Mouse (Mus musculus): ENCODE results near the gene Orai2.
"Not testable (repeated sequence)": the region's sequence is repeated elsewhere in the genome, so short reads cannot be mapped to it uniquely, and the experiment has no call there.

Gene Orai2

DNA sequence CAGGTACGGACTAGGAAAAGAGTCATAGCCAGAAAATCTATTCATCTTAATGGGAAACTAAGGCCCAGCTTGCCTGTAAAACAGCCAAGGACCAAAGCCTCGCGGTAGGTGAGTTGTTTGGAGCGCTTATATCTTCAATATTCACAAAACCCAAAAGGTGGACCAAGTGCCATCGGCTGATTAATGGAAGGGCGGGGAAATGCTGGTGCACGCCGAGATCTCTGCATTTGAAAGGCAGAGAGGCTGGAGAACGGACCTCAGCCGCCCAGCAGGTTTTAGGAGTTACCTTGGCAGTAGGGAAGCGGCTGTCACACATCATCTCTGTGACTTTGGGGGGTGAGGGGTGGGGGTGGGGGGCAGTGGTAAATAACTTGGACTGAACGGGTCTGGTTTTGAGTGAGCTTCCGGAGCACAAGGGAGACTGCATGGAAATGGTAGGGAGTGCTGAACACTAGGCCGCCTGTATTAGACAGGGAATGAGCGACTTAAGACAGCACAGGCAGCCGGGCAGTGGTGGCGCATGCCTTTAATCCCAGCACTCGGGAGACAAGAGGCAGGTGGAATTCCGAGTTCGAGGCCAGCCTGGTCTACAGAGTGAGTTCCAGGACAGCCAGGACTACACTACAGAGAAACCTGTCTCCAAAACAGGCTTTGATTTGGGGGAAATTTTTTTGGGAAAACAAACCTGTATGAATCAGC lies 34.1 kb downstream of the Orai2 start:
- DNase-seq (ENCODE audit: low spot score) = peak; percentile 18

DNA sequence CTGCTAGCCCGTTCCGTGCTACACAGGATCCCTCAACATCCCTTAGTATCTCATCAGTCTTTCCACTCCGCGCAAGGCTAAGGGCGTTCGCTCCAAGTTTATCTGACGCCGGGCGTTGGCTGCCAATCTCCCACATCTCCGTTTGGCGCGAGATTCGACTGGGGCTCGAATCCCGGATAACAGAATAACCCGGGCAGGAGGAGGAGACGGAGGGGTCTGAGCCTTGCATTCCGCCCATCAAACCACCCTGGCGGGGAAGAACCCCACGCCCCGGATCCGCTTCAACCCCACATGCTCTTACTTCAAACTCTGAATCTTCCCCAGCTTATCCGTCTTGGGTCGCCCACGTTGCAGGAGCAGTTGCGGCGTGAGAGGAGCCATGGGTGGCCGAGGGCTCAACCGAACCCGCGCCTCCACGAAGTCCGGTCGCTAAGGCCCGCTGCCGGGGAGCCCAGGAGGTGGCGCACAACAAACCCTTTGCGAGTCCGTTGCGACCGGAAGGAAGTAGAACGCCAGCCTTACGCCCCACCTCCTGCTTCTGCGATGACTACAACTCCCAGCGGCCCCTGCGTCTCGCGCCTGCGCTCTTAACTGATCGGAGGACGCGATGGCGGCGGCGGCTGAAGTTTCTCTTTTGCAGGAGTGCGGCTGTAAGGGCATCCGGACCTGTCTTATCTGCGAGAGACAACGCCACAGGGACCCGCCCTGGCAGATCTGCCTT lies 34.8 kb downstream of the Orai2 start, which contains the start of the genes Lrwd1 and Alkbh4:
Lrwd1 (minus strand) TSS at position 504 of the 721 bp plus-strand sequence.
Alkbh4 (plus strand) TSS at position 576 of the 721 bp plus-strand sequence.
- peak; percentile 95 for DNase-seq (ENCODE audit: low spot score)

DNA sequence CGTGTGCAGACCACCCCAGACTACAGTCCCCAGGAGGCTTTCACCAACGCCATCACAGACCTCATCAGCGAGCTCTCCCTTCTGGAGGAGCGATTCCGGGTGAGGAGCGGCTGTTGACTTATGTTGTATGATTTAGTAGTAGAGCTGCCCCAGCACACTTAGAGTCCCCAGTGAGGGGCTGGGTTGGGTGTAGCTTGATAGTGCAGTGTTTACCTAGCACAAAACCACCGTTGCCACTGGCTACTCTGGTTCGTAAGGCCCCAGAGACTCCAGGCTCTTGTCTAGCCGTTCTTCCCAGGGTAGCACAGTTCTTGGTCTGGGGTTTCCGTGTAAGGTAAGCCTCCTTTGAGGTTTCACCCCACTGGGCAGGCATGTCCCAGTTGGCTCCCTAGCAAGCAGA lies 48.3 kb downstream of the Orai2 start:
- DNase-seq (ENCODE audit: low spot score) = no peak

DNA sequence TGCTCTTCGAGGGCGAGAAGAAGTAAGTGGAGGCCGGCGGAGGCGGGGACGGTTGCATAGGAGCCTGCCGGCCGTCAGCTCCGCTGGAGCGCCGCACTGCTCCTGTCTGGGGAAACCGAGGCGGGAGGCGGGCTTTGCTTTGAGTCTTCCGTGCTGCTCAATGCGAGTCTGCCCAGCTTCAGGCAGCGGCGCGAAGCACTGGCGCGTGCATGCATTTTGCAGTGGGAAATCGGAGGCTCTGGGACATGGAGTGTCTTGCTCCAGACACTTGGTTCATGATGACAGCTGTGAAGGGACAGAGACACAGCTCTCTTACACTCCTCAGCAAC lies 53.8 kb downstream of the Orai2 start:
- DNase-seq (ENCODE audit: low spot score) = no peak

DNA sequence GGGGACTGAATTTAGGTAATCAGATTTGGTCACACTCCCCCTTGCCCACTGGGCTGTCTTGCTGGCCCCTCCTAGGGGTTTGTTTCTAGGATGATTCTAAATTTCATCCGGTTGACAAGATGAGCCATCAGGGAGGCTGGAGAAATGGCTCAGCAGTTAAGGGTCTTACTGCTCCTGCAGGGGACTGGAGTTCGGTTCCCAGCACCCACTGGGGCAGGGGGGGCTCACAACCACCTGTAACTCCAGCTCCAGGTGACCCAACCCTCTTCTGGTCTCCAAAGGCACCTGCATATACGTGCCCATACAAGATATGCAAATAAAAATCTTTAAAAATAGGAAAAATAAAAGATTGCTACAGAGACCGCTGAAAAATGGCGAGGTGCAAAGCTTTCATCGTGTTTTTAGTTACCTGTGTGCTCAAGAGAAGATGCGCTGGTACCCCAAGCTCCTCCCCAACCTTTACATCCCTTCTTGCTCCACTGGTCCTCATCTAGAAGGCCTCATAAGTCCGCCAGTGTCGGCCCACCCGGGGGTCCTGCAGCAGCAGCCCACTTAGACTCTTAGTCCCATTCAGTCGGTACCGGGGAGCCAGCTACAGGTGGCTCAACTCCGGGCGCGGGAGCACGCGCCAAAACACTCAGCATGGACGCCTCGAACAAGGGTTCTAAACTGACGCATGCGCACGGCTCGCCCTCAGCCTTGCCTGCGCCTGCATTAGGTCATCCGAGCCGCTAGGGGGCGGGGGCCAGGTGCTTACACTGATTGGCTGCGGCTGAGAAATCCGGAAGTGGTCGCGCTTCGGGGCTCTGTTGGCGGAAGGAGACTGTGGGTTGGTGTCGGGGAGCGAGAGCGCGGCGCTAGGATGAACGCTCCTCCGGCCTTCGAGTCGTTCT lies 54.4 kb downstream of the Orai2 start, which contains the start of gene Polr2j:
Polr2j (plus strand) TSS at position 741 of the 893 bp plus-strand sequence.
- peak; percentile 95 for DNase-seq (ENCODE audit: low spot score)

DNA sequence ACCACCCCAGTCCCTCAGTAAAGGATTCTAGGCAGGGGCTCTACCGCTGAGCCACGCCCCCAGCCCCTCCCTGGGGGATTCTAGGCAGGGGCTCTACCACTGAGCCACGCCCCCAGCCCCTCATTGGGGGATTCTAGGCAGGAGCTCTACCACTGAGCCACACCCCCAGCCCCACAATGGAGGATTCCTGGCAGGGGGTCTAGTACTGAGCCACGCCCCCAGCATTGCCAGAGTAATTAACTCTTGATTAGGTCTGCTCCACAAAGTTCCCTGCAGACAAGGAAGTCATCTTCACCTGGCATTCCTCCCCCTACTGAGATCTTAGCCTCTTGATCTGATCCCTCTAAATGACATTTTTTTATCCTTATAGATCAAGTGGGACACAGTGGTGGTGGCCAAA lies 57.0 kb downstream of the Orai2 start:
- DNase-seq (ENCODE audit: low spot score) = not testable (repeated sequence)

DNA sequence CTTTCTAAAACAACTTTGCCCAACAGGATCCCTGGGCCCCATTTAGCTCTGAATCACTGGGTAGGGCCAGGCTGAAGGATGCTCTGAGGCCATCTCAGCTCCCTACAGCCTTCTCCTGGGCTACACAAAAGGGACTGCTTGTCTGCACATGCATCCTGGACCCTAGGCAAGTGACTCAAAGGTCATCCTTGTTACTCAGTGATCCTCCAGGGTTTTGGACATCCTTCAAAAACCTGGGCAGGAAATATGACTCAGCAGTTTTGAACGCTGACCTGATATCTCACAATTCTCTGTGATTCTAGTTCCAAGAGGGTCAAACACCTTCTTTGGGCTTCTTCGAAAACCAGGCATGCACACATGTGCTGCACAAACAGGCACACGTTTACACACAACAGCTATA lies 61.5 kb downstream of the Orai2 start:
- DNase-seq (ENCODE audit: low spot score) = no peak

DNA sequence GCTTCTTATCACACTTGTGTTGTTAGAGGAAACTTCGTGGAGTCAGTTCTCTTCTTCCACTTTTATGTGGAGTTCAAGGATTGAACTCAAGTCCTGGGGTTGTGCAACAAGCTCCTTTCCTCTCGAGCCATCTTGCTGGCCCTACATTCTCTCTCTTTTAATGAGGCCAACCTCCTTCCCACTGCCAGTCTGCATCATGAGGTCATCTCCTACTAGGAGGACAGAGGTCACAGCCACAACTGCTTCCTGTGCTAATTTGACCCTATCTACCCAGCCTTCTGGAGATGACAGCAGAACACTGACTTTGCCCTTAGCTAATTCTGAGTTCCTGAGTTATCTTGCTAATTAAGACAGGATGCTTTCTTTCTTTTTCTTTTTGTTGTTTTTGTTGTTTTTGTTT lies 62.0 kb downstream of the Orai2 start:
- no peak for DNase-seq (ENCODE audit: low spot score)

DNA sequence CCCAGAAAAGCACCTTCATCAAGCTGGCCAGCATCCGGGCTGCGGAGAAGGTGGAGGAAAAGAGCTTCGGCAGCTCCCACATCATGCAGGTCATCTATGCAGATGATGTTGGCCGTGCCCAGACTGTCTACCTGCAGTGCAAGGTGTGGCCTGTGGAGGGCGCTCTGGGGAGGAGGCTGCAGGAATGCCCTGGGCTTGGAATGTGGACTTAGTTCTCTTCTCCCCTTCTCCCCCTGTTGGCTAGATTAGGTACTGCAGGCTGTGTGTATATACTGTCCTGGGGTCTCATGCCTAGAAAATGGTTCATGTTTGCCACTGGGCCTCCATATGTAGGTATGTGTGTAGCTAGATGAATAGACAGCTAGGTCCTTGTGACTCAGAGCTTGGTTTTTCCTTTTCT lies 66.0 kb downstream of the Orai2 start:
- no peak for DNase-seq (ENCODE audit: low spot score)

DNA sequence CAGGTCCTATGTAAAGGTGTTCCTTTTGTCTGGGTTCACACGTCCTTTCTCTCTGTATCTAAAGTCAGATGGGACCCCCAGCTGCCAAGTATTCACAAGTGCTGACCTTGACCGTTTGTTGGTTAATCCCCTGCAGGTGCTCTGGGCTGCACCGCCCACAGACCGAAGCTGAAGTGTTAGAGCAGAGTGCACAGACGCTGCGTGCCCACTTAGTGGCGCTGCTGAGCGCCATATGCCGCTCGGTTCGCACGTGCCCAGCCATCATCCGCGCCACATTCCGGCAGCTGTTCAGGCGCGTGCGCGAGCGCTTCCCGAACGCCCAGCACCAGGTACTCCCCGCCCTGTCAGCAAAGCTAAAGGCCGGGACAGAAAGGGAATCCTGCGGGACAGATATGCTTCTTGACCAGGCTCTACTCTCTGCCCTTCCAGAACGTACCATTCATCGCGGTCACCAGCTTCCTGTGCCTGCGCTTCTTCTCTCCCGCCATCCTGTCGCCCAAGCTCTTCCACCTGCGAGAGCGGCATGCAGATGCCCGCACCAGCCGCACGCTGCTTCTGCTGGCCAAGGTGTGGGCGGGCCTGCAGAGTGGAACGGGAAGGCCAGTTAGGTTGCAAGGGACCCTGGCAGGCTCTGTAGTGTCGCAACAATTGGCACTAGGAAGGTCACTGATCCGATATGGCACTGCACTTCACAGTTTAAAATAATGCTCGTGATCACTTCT lies 68.3 kb downstream of the Orai2 start:
- DNase-seq (ENCODE audit: low spot score) = peak; percentile 73

DNA sequence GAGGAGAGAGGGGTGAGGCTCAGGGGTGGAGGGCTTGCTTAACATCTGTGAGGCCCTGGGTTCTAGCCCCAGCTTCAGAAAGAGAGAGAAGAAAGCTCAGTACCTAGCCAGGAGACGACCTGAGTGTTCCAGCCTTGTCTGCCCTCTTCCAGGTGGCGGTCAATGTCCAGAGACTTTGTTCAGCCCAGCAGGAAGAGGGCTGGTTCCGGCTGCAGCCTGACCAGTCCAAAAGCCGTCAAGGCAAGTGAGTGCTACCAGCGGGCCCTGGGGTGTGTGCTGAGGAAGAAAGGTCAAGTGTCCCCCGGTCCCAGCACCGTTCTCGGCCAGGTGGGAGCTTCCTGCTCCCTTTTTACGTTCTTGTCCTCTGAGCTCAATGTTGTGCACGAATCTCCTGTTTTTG lies 72.0 kb downstream of the Orai2 start:
- peak; percentile 18 for DNase-seq (ENCODE audit: low spot score)
